Mouse (Mus musculus) lung, adult 2 months (tissue): ENCODE measurements at regions not wholly inside any gene's neighbourhood (a gene's known extent, or its start where the extent isn't known, plus 50 kb on each side); places are given as distances from the start of the nearest gene placed in this dataset.

Experiments used
- CTCF ChIP-seq: fragments of 200-500 bp; IDR thresholded peaks from 2 replicates; pipeline ENCODE4 v1.5.1; 2011; ENCODE audit warnings: mild to moderate bottlenecking, low read length, control low read depth; ENCODE audit not compliant: insufficient read depth
- POLR2A ChIP-seq: fragments of 200-500 bp; IDR thresholded peaks from 2 replicates; pipeline ENCODE4 v1.6.1; 2011; ENCODE audit warnings: low read depth, mild to moderate bottlenecking, control low read depth, low read length, borderline replicate concordance; ENCODE audit errors: extremely low read depth

DNA sequence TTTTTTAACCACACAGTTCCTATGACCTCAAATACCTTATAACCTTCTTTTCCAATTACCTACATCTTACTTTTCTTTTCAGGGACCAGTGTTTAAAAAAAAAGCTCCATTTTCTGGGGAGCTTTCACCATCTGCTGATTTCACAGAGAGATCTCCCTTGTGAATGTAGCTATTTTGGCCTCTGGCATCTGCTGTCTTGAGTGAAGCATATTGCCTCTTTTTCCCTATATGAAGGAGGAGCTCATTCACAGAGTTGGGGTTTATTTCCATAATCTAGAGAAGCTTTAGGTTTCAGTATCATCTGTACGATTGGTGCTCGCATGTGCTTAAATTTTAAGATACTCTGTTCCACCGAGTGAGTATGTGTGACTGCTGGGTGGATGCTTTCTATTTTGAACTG, 153.4 kb upstream of the Palmd start:
- TF ChIP-seq POLR2A (no peak), CTCF (no peak)
